Mouse (Mus musculus) heart, embryonic 15.5 days (tissue): ENCODE results near the gene Tmem150c. TPM values are rescaled to one million over a fixed set of nuclear protein-coding genes. Genes with fewer than 3 reads are reported as not detected.

Experiments
- ATAC-seq: fragments of 200-750 bp; cut with Nextera tagmentation; replicated peaks from 2 replicates; pipeline ENCODE4 v1.8.0; 2017; ENCODE audit warnings: low read depth, moderate TSS enrichment; ENCODE audit not compliant: insufficient number of reproducible peaks, insufficient read depth, low FRiP score
- H3K27ac ChIP-seq: fragments of 300-500 bp; sonication (generic); 2 replicates; pipeline ENCODE4 v1.5.1; 2015; ENCODE audit warnings: mild to moderate bottlenecking, inconsistent platforms
- H3K27me3 ChIP-seq: fragments of 300-500 bp; sonication (generic); 2 replicates; pipeline ENCODE4 v1.6.1; 2015; ENCODE audit warnings: inconsistent platforms
- H3K36me3 ChIP-seq: fragments of 300-500 bp; sonication (generic); 2 replicates; pipeline ENCODE4 v1.6.1; 2015; ENCODE audit warnings: mild to moderate bottlenecking, inconsistent platforms
- H3K4me1 ChIP-seq: fragments of 300-500 bp; sonication (generic); replicated peaks from 2 replicates; pipeline ENCODE4 v1.6.1; 2015; ENCODE audit warnings: inconsistent platforms
- H3K4me2 ChIP-seq: fragments of 300-500 bp; sonication (generic); 2 replicates; pipeline ENCODE4 v1.6.1; 2015; ENCODE audit warnings: inconsistent platforms, mild to moderate bottlenecking, moderate library complexity
- H3K4me3 ChIP-seq: fragments of 300-500 bp; sonication (generic); 2 replicates; pipeline ENCODE4 v1.5.1; 2015; ENCODE audit warnings: mild to moderate bottlenecking, inconsistent platforms
- H3K9ac ChIP-seq: fragments of 300-500 bp; sonication (generic); 2 replicates; pipeline ENCODE4 v1.6.1; 2015; ENCODE audit warnings: mild to moderate bottlenecking, inconsistent platforms
- H3K9me3 ChIP-seq: fragments of 300-500 bp; sonication (generic); replicated peaks from 2 replicates; pipeline ENCODE4 v1.6.1; 2016; ENCODE audit warnings: inconsistent platforms
- WGBS: fragments of 180-500 bp; shearing (Covaris S2); methylation state at CpG from one replicate; pipeline ENCODE4 v1.1.7; 2015; ENCODE audit warnings: mixed read lengths; 5-methylcytosine and 5-hydroxymethylcytosine counted together
- polyA plus RNA-seq: library from polyadenylated mRNA; unstranded; fragments of >200 nt; fragmentation: Nextera tagmentation; extraction: Ambion mirVana; gene quantifications from 2 replicates; pipeline ENCODE4 v1.2.1, GENCODE M21; 2015

The Tmem150c gene
- 2.0 and 2.2 TPM in 2 replicates for polyA plus RNA-seq

DNA sequence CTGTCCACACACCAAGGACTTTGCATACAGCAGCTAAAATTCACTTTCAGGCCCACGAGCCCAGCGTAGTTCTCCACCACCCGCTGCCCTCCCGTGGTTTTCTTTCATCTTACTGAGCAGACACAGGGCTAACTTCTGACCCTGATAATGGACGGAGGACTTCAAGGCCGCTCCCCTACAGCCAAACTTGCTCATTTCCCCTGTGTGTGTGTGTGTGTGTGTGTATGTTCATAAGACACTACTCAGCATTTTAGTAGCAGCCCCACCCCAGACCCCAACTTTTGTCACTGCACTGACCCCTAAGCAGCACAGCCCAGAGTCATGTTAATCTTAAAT, at the start of gene Tmem150c:
Gene Tmem150c (minus strand): TSS at position 171 of the 336 bp plus-strand sequence.
- Histone ChIP-seq H3K9ac (peak within 1 kb of the TSS; percentile 69), H3K4me3 (peak within 1 kb of the TSS; percentile 76), H3K27ac (no peak within 1 kb of the TSS), H3K4me2 (peak within 1 kb of the TSS; percentile 99), H3K27me3 (peaks cover 46% of the 10 kb centered on the region), H3K4me1 (peaks cover 10% of the 10 kb centered on the region), H3K36me3 (no peaks in the 10 kb centered on the region), H3K9me3 (no peaks in the 10 kb centered on the region)
- ATAC-seq = no peak; the same call in 1 of the 2 replicates
- WGBS = 14% methylated on average over 6 of the region's 6 CpGs

GRCm38 (mm10) chr5:100209093-100209492, 49.5 kb upstream of the Tmem150c start:
- ATAC-seq = peak; percentile 80
- H3K9me3 ChIP-seq = no peaks in the 10 kb centered on the region
- no peak overlapping the region for H3K27ac ChIP-seq
- H3K9ac ChIP-seq = no peak overlapping the region
- peaks cover 3% of the 10 kb centered on the region; the same call in 1 of the 2 replicates for H3K27me3 ChIP-seq
- 17% methylated on average over 7 of the region's 7 CpGs for WGBS
- peaks cover 15% of the 10 kb centered on the region for H3K4me1 ChIP-seq
- no peaks in the 10 kb centered on the region for H3K36me3 ChIP-seq
- no peak overlapping the region for H3K4me3 ChIP-seq
- no peak overlapping the region for H3K4me2 ChIP-seq

DNA sequence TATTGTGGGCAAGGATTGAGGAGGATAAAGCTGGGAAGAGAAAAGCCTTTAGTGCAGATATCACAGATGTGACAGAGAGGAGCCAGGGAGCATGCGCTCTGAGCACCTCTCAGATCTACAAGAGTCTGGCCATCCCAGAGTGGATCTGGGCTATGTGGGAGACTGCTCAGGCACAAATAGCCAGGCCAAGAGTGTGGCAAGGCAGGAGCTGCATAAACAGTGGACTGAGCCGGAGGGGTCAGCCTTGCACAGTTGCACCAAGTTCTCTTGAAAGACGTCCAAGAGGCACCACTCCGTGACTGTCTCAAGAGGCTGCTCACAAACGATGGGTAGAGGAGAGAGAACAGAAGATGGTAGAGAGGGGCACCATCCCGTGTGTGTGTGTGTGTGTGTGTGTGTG, 47.1 kb upstream of the Tmem150c start:
- no peak overlapping the region for H3K4me3 ChIP-seq
- no peaks in the 10 kb centered on the region for H3K36me3 ChIP-seq
- H3K4me2 ChIP-seq = no peak overlapping the region
- no peaks in the 10 kb centered on the region for H3K9me3 ChIP-seq
- no peak overlapping the region for H3K9ac ChIP-seq
- peaks cover 2% of the 10 kb centered on the region; the same call in 1 of the 2 replicates for H3K27me3 ChIP-seq
- no peak overlapping the region for H3K27ac ChIP-seq
- ATAC-seq = no peak
- peaks cover 7% of the 10 kb centered on the region; the same call in 1 of the 2 replicates for H3K4me1 ChIP-seq
- WGBS = 61% methylated on average over 6 of the region's 6 CpGs

- Histone ChIP-seq H3K9ac (no peak overlapping the region), H3K4me1 (peaks cover 7% of the 10 kb centered on the region; the same call in 1 of the 2 replicates), H3K9me3 (no peaks in the 10 kb centered on the region), H3K36me3 (no peaks in the 10 kb centered on the region), H3K4me2 (no peak overlapping the region), H3K27me3 (no peaks in the 10 kb centered on the region), H3K4me3 (no peak overlapping the region), H3K27ac (no peak overlapping the region)
- no peak for ATAC-seq
- 87% methylated on average over 9 of the region's 9 CpGs for WGBS
Observed at GRCm38 (mm10) chr5:100205519-100206189, 46.0 kb upstream of the Tmem150c start.

DNA sequence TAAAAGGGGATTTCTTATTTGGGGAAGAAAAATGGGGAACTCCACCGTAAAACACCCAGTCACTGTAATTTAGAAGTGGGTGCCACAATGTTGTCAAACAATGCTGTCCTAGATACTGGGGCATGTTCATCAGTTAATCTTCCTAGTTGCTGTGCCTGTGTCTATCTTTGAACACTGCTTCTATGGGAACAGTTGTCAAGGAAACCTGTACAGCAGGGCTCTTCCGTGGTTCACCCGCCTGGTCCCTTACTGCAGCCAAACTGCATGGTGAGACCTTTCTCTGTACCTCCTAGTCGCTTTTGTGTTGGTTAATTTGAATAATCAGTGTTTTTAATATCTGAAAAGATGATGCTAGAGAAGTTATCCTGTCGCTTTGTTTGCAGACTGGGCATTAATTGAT, 41.2 kb upstream of the Tmem150c start:
- H3K27ac ChIP-seq = no peak overlapping the region
- H3K9ac ChIP-seq = no peak overlapping the region
- WGBS = 53% methylated on average over 5 of the region's 5 CpGs
- no peaks in the 10 kb centered on the region for H3K36me3 ChIP-seq
- H3K4me1 ChIP-seq = peaks cover 17% of the 10 kb centered on the region
- H3K4me3 ChIP-seq = no peak overlapping the region
- no peak for ATAC-seq
- no peaks in the 10 kb centered on the region for H3K9me3 ChIP-seq
- no peak overlapping the region for H3K4me2 ChIP-seq
- H3K27me3 ChIP-seq = no peaks in the 10 kb centered on the region

DNA sequence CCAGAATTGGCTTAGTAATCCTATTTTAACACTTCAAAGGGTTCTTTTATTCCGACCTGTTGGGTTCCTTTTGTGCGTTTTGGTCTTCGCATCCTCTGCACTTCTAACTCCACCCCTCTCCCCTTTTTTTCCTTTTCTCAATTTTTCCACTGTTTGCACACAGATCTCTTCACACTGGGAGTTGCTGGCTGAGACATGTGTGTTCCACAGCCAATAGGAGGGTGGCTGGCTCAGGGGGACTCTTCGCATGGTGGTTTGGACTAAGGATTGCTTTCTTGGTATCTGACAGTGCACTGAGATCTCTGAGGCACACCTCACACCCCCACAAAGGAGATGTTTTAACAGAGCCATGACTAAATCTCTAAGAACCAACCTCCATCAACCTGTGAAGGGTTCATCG, 40.7 kb upstream of the Tmem150c start:
- Histone ChIP-seq H3K27me3 (no peaks in the 10 kb centered on the region), H3K36me3 (no peaks in the 10 kb centered on the region), H3K9ac (no peak overlapping the region), H3K9me3 (no peaks in the 10 kb centered on the region), H3K4me2 (no peak overlapping the region), H3K4me3 (no peak overlapping the region), H3K27ac (no peak overlapping the region), H3K4me1 (peaks cover 17% of the 10 kb centered on the region)
- ATAC-seq = no peak
- WGBS = 67% methylated on average over 5 of the region's 5 CpGs

DNA sequence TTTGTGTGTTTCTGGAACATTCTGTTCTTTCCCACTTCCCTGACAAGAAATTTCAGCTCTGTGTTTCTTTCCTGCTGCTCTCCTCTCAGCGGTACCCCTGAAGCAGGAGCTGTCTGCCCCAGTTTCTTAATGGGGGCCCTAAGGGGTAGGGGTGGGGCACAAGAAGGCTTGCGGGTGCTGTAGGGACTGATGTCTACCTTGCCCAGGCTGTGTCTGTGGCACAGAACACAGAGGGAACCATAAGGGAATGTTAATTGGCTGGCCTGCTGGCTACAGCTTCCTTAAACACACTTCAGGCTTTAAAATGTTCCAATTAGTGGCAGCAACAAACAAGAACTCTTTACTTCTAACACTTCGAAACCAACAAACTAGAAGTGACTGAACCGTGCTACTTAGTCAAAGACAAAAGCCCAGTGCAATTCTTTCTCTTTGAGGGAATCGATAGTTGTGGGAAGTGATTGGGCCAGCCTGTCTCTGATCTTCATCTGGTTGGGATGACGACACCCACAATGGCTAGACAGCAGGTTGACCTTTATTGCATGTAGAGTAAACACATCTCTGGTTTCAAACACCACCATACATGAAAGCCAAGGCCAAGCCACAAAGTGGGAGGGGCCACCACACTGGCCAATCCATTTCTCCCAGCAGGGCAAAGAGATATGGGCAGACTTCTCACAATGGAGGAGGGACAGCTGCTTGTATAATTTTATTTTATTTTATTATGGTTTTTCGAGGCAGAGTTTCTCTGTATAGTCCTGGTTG, 39.7 kb upstream of the Tmem150c start:
- Histone ChIP-seq H3K27ac (no peak overlapping the region), H3K4me3 (no peak overlapping the region), H3K9me3 (no peaks in the 10 kb centered on the region), H3K4me2 (no peak overlapping the region), H3K9ac (no peak overlapping the region), H3K27me3 (no peaks in the 10 kb centered on the region), H3K4me1 (peaks cover 17% of the 10 kb centered on the region), H3K36me3 (no peaks in the 10 kb centered on the region)
- no peak for ATAC-seq
- WGBS = 83% methylated on average over 7 of the region's 7 CpGs

DNA sequence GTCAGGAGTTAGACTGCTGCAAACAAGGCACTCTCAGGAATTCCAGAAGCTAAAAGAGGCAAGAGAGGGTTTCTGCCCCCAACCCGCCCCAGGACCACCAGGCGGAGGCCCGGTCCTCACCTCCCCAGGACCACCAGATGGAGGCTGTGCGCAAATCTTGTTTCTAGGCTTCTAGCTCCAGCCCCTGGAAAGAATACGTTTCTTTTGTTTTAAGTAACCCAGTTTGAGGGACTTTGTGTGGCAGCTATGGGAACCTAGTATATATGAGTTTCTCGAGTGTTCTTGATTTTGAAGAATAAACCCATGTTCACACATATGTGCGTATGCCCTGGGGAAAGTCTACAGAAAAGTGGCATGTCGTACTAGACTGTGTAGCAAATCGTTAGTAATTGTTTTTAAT, 37.9 kb upstream of the Tmem150c start:
- H3K27ac ChIP-seq = no peak overlapping the region
- no peak for ATAC-seq
- 77% methylated on average over 9 of the region's 9 CpGs for WGBS
- H3K4me2 ChIP-seq = no peak overlapping the region
- no peak overlapping the region for H3K4me3 ChIP-seq
- no peaks in the 10 kb centered on the region for H3K27me3 ChIP-seq
- peaks cover 17% of the 10 kb centered on the region for H3K4me1 ChIP-seq
- H3K9me3 ChIP-seq = no peaks in the 10 kb centered on the region
- H3K9ac ChIP-seq = no peak overlapping the region
- no peaks in the 10 kb centered on the region for H3K36me3 ChIP-seq

DNA sequence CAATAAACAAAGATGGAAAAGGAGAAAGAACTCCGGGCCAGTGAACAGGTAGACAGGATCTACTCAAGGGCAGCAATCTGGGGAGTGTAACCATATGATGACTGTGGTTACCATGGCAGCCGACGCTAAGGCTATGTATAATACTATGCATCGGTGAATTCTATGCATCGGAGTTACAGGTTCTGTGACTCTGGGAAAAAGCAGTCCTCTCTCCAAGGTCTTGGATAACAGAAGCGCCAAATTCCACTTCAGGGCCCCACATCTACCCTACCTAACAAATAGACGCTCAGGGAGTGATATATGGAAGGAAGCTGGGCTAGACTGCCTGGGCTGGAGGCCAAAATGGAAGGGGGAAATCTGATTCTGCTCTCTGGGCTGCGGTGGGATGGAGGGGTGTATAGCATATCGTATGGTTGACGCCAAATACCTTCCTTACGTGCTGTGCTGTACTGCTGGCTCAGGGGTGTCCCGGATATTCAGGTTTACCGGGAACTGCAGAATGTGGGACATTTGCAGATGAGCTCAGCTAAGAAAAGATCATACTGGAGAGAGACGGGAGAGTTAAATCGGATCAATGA, 37.3 kb upstream of the Tmem150c start:
- WGBS = 46% methylated on average over 15 of the region's 15 CpGs
- no peak overlapping the region for H3K27ac ChIP-seq
- no peaks in the 10 kb centered on the region for H3K9me3 ChIP-seq
- H3K9ac ChIP-seq = no peak overlapping the region
- ATAC-seq = no peak
- H3K4me1 ChIP-seq = peaks cover 17% of the 10 kb centered on the region
- H3K36me3 ChIP-seq = no peaks in the 10 kb centered on the region
- peak overlapping the region; percentile 31; the same call in 1 of the 2 replicates for H3K4me2 ChIP-seq
- no peaks in the 10 kb centered on the region for H3K27me3 ChIP-seq
- no peak overlapping the region for H3K4me3 ChIP-seq

GRCm38 (mm10) chr5:100196397-100196796, 36.8 kb upstream of the Tmem150c start:
- Histone ChIP-seq H3K36me3 (no peaks in the 10 kb centered on the region), H3K4me2 (0 out of 2 replicates have a peak overlapping the region, but pooled peaks have one; percentile 31), H3K4me1 (peaks cover 17% of the 10 kb centered on the region), H3K4me3 (no peak overlapping the region), H3K9me3 (no peaks in the 10 kb centered on the region), H3K27me3 (no peaks in the 10 kb centered on the region), H3K27ac (no peak overlapping the region), H3K9ac (no peak overlapping the region)
- WGBS = 45% methylated on average over 9 of the region's 9 CpGs
- ATAC-seq = no peak

DNA sequence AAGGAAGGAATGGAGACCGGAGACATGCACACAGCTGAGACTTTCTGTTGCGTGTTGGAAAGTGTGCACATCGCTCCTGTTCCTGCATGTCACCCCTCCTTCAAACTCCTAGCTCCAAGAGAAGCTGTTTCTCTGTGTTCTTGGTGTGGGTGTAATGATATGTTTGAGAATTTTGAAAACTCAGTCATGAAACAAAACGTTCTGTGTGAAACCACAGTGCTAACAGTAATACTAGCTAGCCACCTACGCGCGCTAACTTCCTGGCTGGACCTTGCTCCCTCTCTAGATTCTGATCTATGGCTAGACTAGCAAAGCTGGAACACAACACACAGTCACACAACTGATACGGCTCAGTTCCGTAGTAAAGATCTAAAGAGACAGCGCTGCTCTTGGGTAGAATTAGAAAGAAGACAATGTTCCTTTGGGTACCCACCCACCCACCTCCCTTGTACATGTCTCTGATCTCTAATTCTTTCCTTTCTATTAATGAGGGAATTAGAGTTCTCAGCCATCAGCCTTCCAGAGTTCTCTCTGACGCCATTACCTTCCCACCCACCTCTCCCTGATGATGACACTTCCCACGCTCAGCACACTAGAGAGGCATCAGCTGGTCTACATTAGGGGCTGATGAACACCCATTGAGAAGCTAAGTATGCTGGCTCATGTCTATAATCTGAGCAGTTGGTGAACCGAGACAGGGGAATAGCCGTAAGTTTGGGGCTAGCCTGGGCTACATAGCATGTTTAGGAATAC, 32.0 kb upstream of the Tmem150c start:
- Histone ChIP-seq H3K4me2 (no peak overlapping the region), H3K9me3 (no peaks in the 10 kb centered on the region), H3K4me3 (no peak overlapping the region), H3K27ac (no peak overlapping the region), H3K27me3 (no peaks in the 10 kb centered on the region), H3K9ac (no peak overlapping the region), H3K36me3 (no peaks in the 10 kb centered on the region), H3K4me1 (peaks cover 7% of the 10 kb centered on the region)
- ATAC-seq = no peak
- WGBS = 87% methylated on average over 14 of the region's 14 CpGs
